Mouse (Mus musculus) ES-E14 (cell line): Measurements from ENCODE around the gene Man2a1.

Source experiments
- CHD2 ChIP-seq: IDR thresholded peaks from 2 replicates; pipeline ENCODE4 v1.6.1; 2014; ENCODE audit warnings: mild to moderate bottlenecking, low read depth, low read length, inconsistent platforms
- ZC3H11A ChIP-seq: IDR thresholded peaks from 2 replicates; pipeline ENCODE4 v1.6.1; 2012; ENCODE audit warnings: low read depth, mild to moderate bottlenecking, inconsistent platforms, low read length, borderline replicate concordance
- ZNF384 ChIP-seq: IDR thresholded peaks from 2 replicates; pipeline ENCODE4 v1.6.1; 2012; ENCODE audit warnings: low read depth, low read length, inconsistent platforms

DNA sequence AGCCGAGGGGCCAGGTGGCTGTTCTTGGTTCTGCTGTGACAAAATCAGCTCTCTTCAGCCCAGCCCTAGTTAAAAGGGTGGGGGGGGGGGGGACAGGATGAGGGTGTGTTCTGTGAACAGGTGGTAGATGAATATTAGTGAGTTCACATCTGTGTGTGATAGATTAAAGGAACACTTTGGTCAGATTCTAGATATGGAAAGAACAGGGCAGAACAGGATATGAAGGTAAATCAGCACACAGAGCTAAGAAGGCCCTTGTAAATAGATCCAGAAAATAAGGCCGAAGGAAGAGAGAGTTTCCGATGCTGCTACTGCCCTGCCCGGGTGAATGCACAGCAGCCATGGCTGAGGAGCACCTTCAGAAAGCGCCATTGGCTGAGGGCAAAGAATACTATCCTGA is 154.7 kb downstream of the Man2a1 start:
- TF ChIP-seq ZC3H11A (no peak), CHD2 (no peak), ZNF384 (no peak)
